Mouse (Mus musculus) adrenal gland, adult 8-10 months (tissue): ENCODE data around the gene Tshz2. TPM values are rescaled to one million over a fixed set of nuclear protein-coding genes. Genes with fewer than 3 reads are reported as not detected.
"Not testable (repeated sequence)": the region's sequence is repeated elsewhere in the genome, so short reads cannot be mapped to it uniquely, and the experiment has no call there.

ENCODE experiments used
- DNase-seq: peaks from one replicate; pipeline ENCODE4 v3.0.0; 2022
- total RNA-seq, 4 experiments: library from RNA; stranded (reverse); gene quantifications; 2 replicates each; pipeline ENCODE4 v1.2.4; 2022

The Tshz2 gene
- total RNA-seq, 4 experiments from 2014 or later: 40.4 to 58.6 (median 47.5) TPM

GRCm38 (mm10) chr2:169758120-169758519 is 125.3 kb downstream of the Tshz2 start:
- no peak for DNase-seq

- no peak for DNase-seq
These were observed 127.3 kb downstream of the Tshz2 start for GRCm38 (mm10) chr2:169760117-169760516.

GRCm38 (mm10) chr2:169761726-169762125 is 128.9 kb downstream of the Tshz2 start:
- no peak for DNase-seq

DNA sequence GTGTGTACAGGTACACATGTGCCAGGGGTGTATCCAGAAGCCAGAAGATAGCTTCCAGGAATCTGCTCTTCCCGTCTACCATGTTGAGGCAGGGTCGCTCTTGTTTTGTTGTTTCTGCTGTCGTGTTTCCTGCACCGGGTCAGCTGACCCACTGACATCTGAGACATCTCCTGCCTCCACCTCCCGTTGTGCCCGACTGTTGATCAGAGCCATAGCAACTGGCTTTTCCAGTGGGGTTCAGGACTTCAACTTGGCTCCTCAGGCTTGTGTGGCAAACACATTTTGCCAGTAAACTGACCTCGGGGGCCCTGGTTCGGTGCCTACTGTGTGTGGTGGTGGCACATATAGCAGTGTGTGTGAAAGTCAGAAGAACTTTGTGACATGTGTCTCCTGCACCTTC is 129.5 kb downstream of the Tshz2 start:
- no peak for DNase-seq

DNA sequence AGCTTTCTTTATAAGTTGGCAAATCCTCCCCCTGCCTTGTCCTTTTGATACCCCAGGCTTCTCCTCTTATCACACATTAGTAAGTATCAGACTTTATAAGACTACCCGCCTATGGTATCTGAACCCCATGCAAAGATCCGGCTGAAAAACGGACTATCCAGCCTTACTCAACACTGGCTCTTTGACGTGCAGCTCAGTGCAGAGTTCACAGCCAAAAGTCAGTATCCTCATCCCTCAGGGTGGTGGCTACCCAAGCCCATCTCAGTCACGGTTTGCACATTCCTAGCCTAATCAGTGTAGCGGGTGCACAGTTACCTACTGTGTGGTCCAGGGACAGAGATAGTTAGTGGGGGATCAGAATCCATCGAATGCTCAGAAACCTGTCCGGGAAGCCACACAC is 130.9 kb downstream of the Tshz2 start:
- no peak for DNase-seq

DNA sequence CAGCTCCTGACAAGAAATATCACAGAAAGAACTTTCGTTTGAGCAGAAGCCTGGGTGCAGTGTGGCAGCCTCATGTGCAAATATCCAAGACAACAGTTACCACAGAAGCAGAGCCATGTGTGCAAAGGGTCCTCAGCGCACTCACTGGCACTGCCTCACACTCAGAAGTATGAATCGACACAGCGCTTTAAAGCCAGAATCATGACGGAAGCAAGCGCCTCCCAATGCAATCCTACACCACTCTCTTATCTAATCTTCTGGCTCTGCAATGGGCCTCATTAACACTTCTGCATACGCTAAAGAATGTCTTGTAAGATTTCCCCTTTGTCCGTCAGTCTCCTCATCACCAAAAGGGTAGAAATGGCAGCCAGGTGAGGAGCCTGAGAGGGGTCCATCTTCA is 133.4 kb downstream of the Tshz2 start:
- DNase-seq: no peak

DNA sequence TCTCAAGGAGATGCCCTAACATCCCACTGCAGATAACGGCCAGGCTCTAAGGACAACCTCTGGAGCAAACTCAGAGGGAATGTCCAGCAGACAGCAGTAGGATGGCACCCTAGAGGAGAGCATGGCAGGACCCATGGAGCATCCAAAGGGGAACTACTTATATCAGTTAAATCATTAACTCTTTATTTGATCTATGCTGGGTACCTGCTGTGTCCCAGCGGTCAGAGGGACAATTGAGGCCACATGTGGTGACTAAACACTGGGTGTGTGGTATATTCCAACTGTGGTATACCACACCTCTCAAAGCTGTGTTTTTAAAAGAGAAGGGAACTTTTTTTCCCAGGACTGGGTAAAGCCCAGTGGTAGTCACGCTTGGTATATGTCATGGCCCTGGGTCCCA is 134.5 kb downstream of the Tshz2 start:
- no peak for DNase-seq

DNA sequence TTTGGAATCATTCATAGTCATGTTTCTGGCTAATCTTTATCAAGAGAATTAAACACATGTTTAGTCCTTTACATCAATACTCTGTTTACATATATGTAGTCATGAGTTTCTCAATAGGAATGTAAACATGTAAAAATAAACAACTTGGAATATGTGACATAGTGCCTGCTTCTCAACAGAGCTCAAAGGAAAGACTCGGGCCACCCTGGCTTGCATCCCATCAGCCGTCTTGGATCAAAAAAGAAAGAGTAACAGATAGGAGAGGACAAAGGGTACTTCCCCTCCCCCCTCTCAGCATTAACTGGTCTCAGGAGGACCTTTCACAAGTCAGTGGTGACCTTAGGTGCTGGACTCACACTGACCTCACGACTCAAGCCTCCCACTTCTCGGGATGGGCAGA is 142.3 kb downstream of the Tshz2 start:
- no peak for DNase-seq

GRCm38 (mm10) chr2:169777242-169777641 is 144.4 kb downstream of the Tshz2 start:
- peak; percentile 48 for DNase-seq

- DNase-seq: peak; percentile 20
These were observed 145.0 kb downstream of the Tshz2 start for GRCm38 (mm10) chr2:169777764-169778163.

DNA sequence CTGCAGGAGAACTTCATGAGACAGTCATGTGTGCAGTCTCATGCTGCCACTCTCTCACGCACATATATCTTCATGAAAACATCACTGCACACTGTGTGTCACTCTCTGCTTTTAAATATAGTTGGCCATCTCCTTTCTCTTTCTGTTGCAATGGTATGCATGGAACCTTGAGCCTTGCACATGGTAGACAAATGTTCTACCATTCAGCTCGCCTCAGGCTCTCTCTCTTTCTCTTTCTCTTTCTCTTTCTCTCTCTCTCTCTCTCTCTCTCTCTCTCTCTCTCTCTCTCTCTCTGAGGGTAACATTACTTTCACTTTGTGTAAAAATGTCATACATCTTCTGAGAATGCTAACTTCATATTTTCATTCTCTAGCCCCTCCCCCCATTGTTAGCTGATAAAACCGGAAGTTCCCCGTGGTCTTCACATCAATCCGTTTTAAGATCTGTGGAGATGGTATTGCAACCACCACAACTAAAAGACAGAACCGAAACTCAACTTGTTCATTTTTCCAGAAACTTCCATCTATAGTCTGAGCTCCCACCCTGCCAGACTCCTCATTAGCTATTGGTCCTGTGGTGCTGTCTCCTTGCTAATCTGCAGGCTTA is 146.0 kb downstream of the Tshz2 start:
- DNase-seq: no peak

DNA sequence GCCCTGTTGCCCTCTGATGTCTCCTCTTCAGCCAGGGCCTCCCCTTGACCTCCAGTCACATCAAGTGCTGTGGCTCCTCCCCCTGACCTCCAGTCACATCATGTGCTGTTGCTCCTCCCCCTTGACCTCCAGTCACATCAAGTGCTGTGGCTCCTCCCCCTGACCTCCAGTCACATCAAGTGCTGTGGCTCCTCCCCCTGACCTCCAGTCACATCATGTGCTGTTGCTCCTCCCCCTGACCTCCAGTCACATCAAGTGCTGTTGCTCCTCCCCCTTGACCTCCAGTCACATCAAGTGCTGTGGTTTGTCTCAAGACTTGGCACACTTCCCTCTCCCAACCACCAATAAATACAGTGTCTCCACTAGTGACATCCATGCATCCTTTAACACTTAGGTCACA is 148.9 kb downstream of the Tshz2 start:
- DNase-seq: not testable (repeated sequence)

DNA sequence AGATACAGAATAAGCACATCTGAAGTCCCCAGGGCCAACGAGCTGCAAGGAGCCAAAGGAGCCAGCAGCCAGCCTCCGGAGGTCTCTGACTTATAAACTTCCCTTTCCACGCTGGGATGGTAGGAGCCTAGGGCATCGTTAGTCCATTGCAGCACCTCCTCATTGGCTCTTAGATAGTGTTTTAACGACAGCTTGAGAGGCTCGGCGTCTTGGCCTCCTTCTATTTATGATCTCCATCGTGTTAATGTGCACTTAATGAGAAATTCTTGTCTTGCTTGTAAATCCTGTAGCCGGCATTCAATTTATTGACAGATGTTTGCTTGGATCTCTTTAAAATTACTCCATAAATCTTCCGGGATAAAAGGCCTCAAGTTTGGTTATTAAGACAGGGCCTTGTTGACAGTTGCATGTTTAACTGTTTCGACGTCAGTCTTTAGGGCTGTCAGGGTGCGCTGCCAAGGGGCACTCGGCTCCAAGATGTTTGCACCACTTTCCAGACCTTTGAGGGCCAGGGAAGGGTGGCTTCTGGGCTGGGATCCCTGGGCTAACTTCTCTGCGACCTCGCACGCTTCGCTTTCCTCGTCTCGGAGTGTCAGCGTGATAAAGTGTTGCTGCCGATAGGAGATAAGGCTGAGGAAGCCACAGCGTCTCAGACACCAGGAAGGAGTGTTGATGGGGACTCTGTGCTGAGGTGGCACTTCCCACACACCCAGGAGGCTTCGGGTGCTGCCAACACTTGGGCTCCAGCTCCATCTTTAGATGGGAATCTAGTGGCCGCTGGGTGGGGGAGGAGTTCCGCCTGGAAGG is 150.3 kb downstream of the Tshz2 start:
- DNase-seq: no peak

GRCm38 (mm10) chr2:169783681-169784033 is 150.8 kb downstream of the Tshz2 start:
- no peak for DNase-seq

DNA sequence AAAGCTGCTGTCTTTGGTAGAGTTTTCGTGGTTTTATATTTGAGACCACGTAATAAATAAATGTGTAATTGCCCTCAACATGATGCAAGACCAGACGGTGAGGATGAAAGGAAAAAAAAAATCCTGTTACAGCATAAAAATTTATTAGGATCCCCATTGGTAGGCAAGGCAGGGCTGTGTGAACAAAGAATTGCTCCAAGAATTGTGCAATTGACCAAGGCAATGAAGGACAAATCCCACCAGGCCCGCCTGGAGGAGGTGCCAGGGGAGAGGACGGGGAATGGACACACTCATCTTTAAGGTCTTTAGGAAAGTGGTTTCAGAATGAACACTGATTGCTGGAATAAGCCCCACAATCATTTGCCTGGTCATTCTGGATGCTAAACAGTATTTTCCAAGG is 154.6 kb downstream of the Tshz2 start:
- DNase-seq: no peak

DNA sequence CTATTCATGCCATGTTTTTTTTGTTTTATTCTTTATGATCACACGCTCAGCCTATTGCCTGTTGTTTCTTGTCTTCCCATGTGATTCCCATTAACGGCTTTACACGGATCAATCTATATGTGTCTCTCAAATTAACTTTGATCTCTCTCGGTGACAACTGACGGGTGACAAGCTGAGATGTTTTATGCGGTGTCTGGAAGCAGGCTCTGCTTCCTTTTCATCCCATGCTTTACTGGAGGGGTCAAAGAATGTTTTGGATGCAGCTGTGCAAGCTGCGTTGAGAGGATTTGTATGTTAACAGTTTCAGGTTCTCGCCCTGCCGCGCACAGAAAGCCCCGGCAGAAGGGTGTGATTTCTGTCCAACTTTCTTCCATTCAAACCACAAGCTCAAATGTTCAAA is 155.1 kb downstream of the Tshz2 start:
- no peak for DNase-seq

DNA sequence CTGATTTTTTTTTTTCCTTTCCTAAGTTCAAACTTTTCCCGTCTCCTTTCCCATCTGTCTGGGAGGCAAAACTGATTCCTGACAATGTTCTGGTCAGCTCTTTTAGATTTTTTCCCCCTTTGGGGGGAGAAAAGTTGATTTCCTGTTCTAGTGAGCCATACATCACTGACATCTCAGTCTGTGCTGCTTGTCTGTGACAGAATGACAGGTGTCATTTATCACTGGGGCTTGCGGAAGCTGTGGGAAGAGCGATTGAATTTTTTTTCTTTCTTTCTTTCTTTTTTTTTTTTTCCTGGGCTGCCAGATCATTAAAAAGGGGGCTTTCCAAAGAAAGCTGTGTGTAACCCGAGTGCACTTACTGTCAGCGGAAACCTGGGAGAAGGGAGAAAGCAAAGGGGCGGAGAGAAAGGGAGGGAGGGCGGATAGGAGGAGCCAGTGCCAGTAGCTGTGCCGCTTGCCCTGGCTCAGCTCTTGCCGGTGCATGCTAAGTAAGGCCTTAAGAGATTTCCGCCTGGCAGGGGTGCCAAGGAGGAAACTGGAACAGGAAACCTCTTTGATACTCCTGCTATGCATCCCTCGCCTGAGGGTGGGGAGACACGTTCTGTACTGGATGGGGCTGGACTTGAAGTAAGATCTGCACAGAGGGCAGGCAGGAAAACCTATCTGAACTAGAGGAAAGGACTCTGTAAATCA is 157.8 kb downstream of the Tshz2 start:
- peak; percentile 70 for DNase-seq

DNA sequence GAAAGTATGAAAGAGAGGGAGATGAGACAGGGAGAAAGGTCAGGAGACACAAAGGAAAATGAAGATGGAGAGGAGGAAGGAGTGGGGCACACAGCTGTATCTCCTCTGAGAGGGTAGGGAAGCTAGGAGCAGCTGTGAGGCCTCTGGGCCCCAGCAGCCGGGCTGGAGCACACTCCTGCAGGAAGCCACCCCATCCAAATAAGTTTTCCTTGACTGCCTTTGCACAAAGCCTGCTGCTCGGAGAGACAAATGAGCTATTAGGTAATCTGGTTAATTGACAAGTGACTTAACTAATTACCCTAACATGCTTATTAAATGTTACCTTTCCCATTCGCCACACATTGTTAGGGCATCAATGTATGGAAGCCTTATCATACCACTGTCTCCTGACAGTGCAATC is 159.9 kb downstream of the Tshz2 start:
- DNase-seq: no peak

- no peak for DNase-seq
These were observed 169.4 kb downstream of the Tshz2 start for GRCm38 (mm10) chr2:169802241-169802640.

DNA sequence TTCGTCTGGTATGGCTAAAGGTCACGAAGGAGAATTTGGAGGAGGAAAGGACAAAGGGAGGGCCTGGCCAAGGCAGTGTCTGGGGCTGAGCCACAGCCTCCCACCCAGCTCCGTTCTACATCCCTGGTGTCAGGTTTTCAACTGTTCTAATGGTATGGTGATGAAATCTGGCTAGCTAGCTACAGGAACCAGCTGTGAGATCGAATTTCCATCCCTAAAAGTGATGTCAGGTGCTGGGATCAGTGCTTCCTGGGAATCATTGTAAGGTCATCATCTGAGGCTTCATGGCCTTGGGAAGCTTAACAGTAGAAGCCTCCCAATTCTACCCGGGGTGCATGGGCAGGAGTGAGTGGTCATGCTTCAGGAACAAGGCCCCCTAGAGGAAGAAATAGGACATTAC is 171.6 kb downstream of the Tshz2 start:
- DNase-seq: no peak

GRCm38 (mm10) chr2:169805545-169805944 is 172.7 kb downstream of the Tshz2 start:
- DNase-seq: no peak

GRCm38 (mm10) chr2:169811589-169811988 is 178.8 kb downstream of the Tshz2 start:
- DNase-seq: no peak

DNA sequence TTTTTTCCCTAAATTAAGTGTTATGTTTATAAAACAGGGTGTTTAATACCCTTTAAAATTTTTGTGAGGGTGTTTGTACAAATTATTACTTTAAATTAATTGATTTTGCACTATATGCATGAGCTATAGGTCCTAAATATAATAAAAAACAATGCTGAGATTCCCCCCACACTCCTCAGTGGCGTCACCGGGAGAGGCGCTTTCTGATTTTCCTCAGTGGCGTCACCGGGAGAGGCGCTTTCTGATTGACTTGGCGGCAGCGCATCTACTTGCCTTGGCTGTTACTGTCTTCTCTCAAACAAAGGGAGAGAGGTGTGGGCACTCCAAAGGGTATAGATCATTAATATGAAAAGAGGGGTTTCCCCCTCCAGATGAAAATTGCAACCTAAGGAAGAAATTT is 179.2 kb downstream of the Tshz2 start:
- DNase-seq: no peak

DNA sequence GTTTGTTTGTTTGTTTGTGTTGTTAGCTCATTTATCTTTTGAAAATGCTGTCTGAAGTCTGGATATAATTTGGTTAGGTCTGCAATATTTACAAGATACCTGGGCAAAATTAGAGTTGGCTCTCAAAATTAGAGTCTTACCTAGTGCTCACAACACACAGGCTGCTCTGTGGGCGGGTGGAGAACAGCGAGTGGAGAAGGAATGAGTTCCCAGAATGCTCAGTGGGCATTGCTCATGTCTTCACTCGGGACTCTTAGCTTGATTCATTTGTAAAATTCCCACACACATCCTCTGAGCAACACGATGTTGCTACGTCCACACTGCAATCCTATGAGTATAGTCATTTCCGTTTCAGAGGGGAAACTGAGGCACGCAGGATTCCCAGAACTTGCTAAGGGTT is 180.1 kb downstream of the Tshz2 start:
- no peak for DNase-seq
